Mouse (Mus musculus) ES-Bruce4 (cell line): ENCODE measurements around the gene Best2.

ENCODE experiments used
- CTCF ChIP-seq: IDR thresholded peaks from one replicate; pipeline ENCODE4 v1.8.1; 2011; ENCODE audit warnings: low read depth, low read length
- POLR2A ChIP-seq: IDR thresholded peaks from one replicate; pipeline ENCODE4 v1.8.1; 2011; ENCODE audit warnings: low read length; ENCODE audit not compliant: insufficient read depth

GRCm38 (mm10) chr8:84977435-84978247, 36.7 kb downstream of the Best2 start:
- TF ChIP-seq POLR2A, result no peak
- no peak for TF ChIP-seq CTCF
